Mouse (Mus musculus) cerebellum, postnatal 4 days (tissue): ENCODE measurements around the gene Chmp6.

Experiments
- DNase-seq, 2 experiments: peaks; one replicate each; pipeline ENCODE4 v3.0.0; 2022; ENCODE audit warnings: low spot score in 2 of 2, mixed read lengths in 1 of 2

The Chmp6 gene

DNA sequence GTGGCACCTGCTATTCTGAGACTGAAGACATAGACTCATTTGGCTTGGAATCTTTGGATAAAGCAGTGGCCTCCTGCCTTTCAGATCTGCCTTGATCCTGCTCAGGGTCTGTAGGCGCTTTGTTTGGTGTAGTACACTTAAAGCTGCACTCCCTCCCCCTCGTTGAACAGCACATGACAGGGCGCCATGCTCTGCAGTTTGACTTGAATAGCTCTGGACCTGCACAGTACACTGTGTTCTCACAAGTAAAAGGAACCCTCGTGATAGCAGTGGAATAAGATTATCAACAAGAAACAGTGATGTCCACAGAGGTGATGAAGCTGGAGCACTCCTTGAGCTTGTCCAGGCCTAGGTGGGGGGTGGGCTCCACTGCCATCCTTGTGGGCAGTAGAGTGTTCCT, 46.5 kb downstream of the Chmp6 start:
- no peak for DNase-seq

DNA sequence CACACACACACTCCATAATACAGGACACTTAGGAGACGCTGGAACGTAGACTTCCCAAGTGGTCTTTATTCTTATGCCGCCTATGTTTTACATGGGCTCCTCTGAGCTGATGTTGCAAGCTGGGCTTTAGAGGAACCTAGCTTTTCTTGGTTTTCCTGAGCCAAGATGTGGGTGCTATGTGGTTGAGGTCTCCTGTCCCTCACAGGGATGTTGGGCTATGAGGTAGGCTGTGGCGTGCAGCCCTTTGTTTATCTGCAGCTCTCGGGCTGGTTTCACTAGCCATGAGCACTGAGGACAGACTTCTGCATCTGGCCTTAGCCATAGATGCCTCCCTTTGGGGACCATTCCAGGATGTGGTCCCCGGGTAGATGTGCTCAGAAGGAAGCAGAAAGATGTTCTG, 47.4 kb downstream of the Chmp6 start:
- DNase-seq: no peak

- DNase-seq: no peak
Measured at GRCm38 (mm10) chr11:119961511-119961910, 48.3 kb downstream of the Chmp6 start.

DNA sequence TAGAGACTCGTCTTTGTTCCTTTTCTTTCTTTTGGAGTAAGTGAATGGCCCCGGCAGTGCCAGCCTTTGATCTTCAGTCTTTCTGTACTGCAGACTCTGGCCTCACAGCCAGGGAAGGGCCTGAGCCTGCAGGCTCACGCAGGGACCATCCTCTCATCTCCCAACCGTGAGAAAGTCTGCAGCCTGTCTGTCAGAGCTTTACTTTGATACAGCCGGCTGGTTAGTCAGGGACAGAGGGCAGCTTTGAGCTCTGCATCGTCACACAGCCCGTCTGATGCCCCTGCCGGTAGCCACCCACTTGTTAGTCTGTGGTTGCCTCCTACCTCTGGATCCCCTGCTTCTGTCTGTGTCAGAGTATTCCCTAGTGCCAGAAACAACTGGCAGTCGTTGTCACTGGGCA, 51.8 kb downstream of the Chmp6 start:
- no peak for DNase-seq

- no peak for DNase-seq
Measured at GRCm38 (mm10) chr11:119966294-119966693, 53.1 kb downstream of the Chmp6 start.

DNA sequence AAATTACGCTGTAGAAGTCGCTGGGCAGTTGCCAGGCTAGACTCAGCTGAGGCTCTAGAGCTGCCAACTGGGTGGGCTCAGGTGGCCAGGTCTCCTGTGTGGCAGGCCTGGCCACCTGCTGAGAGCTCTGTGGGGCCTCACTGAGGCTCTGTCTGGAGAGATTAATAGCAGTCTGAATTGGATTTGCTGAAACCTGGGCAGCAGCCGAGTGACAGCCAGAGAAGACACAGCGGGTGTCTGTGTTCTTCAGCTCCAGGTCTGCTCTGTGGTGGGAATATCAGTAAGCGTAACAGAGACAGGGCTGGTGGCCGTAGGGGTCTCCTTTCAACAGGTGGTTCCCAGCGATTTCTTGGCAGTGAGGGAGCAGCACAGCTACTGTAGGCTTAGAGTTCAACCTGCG, 54.2 kb downstream of the Chmp6 start:
- no peak for DNase-seq

- no peak for DNase-seq
Measured at GRCm38 (mm10) chr11:119967892-119968291, 54.7 kb downstream of the Chmp6 start.
